Mouse (Mus musculus) liver, adult (tissue): ENCODE data around the gene Pif1.

ENCODE experiments used
- GATA4 ChIP-seq: IDR thresholded peaks from 2 replicates; pipeline ENCODE4 v1.6.1; 2014; ENCODE audit warnings: mild to moderate bottlenecking, low read length; ENCODE audit not compliant: insufficient replicate concordance

The Pif1 gene

DNA sequence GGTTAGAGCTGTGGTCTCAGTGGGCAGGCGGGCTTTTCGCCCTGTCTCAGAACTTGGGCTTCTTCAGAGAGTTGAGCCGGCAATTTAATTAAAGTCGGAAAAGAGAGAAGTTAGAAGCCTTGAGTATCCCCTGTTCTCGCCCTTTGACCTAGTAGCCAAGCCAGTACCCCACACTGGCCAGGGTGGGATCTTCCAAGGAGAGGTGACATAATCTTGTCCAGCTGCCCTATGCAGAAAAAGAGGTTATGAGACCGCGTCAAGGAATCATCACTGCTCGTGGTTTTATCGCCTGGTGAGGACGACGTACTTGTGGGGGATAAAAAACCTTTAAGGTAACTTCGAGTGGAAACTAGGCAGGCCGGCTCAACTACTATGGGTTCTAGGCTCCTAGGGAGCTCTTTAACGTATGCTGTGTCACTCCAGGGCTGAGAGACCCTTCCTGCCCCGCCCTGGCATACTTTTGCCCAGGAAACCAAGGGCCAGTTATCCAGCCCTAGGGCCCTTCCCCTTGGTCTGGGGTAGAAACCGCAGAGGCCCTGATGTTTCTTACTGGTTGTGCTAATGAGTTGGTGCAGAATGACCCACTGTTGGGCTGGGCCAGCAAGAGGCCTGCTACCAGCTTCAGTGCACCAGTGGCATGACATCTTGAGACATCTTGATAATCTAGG, 44.5 kb downstream of the Pif1 start:
- no peak for TF ChIP-seq GATA4

- no peak for TF ChIP-seq GATA4
Observed at GRCm38 (mm10) chr9:65635766-65636165, 48.8 kb downstream of the Pif1 start.

GRCm38 (mm10) chr9:65636926-65637325, 50.0 kb downstream of the Pif1 start:
- TF ChIP-seq GATA4 = no peak

DNA sequence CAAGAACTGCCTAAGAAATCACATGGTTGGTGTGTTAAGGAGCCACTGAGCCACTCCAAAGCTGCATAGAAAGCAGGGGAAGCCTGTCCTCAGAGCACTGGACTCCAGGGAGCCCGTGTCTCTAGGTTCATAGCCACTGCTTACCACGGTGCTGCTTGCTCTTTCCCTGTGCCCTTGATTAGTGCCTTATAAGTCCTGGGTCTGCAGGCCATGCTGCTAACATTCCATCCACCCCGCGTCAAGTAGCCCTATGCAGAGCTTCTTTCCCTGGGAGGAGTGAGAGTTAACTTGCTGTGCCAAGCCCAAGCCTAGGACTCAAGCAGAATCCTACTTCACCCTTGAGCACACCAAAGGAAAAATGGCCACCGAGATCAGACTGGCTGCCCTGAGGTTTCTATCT, 52.1 kb downstream of the Pif1 start:
- no peak for TF ChIP-seq GATA4

- no peak for TF ChIP-seq GATA4
Observed at GRCm38 (mm10) chr9:65640838-65641410, 54.0 kb downstream of the Pif1 start.

DNA sequence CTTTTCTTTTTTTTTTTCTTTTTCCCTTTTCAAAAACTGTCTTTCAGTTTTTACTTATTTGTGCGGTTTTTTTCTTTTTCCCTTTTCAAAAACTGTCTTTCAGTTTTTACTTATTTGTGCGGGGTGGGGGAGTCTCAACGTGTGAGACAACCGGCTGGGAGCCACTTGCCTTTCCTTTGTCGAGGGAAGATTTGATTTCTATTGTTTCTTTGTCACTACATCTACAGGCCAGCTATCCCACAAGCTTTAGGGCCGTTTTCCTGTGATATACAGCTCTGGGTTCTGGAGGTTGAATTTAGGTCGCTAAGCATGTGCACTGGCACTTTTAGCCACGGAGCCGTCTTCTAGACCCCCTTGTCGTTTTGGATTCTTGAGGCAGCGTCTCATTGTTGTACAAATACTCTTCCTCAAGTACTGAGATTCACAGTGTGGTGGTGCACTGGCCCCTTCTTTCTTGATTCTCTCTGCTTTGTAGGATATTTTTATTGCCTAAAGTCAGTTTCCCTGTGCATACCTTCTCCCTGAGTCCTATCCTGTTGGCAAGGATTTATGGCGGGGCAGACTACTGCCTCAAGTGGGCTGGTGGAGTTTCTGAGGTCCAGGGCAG, 54.6 kb downstream of the Pif1 start:
- no peak for TF ChIP-seq GATA4

DNA sequence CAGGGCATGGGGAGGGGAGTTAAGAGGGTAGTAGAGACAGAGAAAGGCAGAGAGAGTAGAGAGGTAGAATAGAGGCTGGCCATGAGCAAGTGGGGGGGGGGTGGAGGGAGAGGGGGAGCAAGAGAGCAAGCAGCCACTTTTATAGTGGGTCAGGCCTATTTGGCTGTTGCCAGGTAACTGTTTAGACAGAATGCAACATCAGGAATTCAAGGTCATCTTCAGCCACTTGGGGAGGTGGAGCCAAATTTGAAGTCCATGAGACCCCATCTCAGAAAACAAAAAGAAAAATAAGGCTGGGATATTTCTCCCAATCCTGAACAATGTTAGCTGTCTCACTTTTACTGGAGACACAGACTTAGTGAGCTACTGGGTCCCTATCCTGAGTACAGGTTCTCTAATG, 55.6 kb downstream of the Pif1 start:
- TF ChIP-seq GATA4 = no peak

DNA sequence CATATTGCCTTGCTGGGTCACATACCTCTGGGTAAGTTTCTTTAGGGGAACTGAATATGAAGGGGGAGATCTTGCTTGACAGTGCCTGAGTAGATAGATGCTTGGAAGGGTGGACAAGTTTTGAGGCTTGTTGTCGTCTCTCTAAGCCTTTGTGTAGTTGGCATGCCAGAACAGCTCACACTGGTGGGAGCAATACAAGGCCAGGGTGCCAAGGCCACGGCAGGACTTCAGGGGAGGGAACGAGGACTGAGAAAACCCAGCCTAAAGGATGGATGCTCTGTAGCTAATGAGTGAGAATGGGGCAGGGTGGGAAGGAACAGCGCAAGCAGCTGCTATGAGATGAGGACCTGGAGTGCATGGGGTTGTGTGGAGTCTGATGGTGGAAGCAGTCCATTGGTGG, 58.0 kb downstream of the Pif1 start:
- TF ChIP-seq GATA4 = no peak
